Comparison of ENCODE assay signal across 8 mouse cellular contexts in genomic region chr11:67379703-67380510, GRCm38 (mm10). TPM values are rescaled to one million over a fixed set of nuclear protein-coding genes. Genes with fewer than 3 reads are reported as not detected.
A peak's percentile ranks its signal among the peaks of the same experiment; 100 is the strongest.
DNase-seq lines count a peak whose midpoint lies in the region; ATAC-seq and TF ChIP-seq lines count a peak whose summit lies in the region.
"Had no signal": no experiment of that assay in that cellular context is flagged by ENCODE, and none has a peak within 500 bp of the region (broad histone marks: within the 10 kb centered on the region; RNA-seq: fewer than 3 reads in every experiment).

No protein-coding gene starts in this region.

- H3K4me2 ChIP-seq in lung, embryonic 14.5 days, result peak overlapping the region; percentile 16; the same call in 1 of the 2 replicates

- no peaks in the 10 kb centered on the region for H3K27me3 ChIP-seq in lung, embryonic 14.5 days (ENCODE audit: insufficient read depth, low read length)

- no peaks in the 10 kb centered on the region for H3K36me3 ChIP-seq in lung, embryonic 14.5 days (ENCODE audit: insufficient read depth)

- 26% methylated on average over 10 of the region's 10 CpGs for WGBS in lung, embryonic 14.5 days

- intact Hi-C loops in heart, postnatal 14 days (cut with DNase I), result no loop called here

- no peak overlapping the region for H3K4me3 ChIP-seq in lung, embryonic 14.5 days (ENCODE audit: low read depth, low read length)

- peaks cover 8% of the 10 kb centered on the region; the same call in 1 of the 2 replicates for H3K4me1 ChIP-seq in lung, embryonic 14.5 days (ENCODE audit: insufficient read depth)

- TF ChIP-seq CTCF in lung, embryonic 14.5 days (IDR thresholded peaks at IDR 0.05; ENCODE audit: low read depth), result no peak

- no peaks in the 10 kb centered on the region for H3K9me3 ChIP-seq in lung, embryonic 14.5 days (ENCODE audit: low read depth, low read length)

- ATAC-seq in lung, embryonic 14.5 days (ENCODE audit: insufficient read depth), result peak; percentile 96
- no peak for ATAC-seq in inflammation-experienced regulatory T-cells, adult 6 months

- peak overlapping the region; percentile 59; the same call in 1 of the 2 replicates for H3K27ac ChIP-seq in lung, embryonic 14.5 days (ENCODE audit: low read depth)

- DNase-seq in urinary bladder, postnatal 14 days (ENCODE audit: low spot score), result peak; percentile 18
- DNase-seq in urinary bladder, postnatal 4 days (ENCODE audit: low spot score in 2 of 2), result no peak
- DNase-seq in heart, postnatal 14 days, result peak; percentile 29 to 32
- DNase-seq in lung, embryonic 14.5 days, result peak; percentile 92
- no peak for DNase-seq in c-Kit-positive CD71-positive TER-119-positive erythroid progenitor cells, embryonic 14.5 days (ENCODE audit: low spot score)
- DNase-seq in right cerebral cortex, postnatal 36 days (ENCODE audit: low spot score in 2 of 2), result no peak
- DNase-seq: cerebellum, postnatal 25 days had no signal

- no peak overlapping the region for H3K9ac ChIP-seq in lung, embryonic 14.5 days

RNA-seq across cellular contexts. Expression of gene Myh13, which starts 58.4 kb away (rescaled TPM):
- total RNA-seq in heart, postnatal 14 days (2021), result not detected
- 0.11 and 0.34 TPM in 2 replicates for polyA plus RNA-seq in lung, embryonic 14.5 days (2014; fragmentation: Nextera tagmentation; extraction: Ambion mirVana)
- not detected for polyA plus RNA-seq in inflammation-experienced regulatory T-cells, adult 6 months (2017; shearing (Covaris generic))

Comparison
In these comparisons a context has a peak if more than half of its experiments do, and no peak if none do; other contexts are left out.
1. DNase-seq: peak in urinary bladder, postnatal 14 days (single experiment), heart, postnatal 14 days (2 of 2) and lung, embryonic 14.5 days (single experiment); none in urinary bladder, postnatal 4 days (0 of 2), c-Kit-positive CD71-positive TER-119-positive erythroid progenitor cells, embryonic 14.5 days (single experiment) and right cerebral cortex, postnatal 36 days (0 of 2).